ENCODE assay signal across 9 mouse cellular contexts in the genomic region with DNA sequence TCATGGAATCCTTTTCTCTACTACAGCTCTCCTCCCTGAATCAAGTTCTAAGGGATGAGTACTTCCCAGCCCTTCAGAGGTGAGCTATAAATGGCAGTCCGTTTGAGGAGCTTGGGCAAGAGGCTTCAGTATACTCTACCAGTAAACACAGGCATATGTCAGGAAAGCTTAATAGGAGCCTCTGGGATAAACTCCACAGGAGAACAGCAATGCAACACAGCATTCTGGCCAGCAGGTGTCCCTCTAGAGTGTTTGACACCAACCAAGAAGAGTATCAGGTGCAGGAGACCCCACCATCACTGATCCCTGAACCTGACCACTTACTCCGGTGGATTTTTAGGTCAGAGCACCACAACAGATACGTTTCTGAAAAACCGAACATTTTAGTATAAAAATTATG.
A peak's percentile ranks its signal among the peaks of the same experiment; 100 is the strongest.
DNase-seq lines count a peak whose midpoint lies in the region; ATAC-seq lines count a peak whose summit lies in the region.
"Had no signal": no experiment of that assay in that cellular context is flagged by ENCODE, and none has a peak within 500 bp of the region (broad histone marks: within the 10 kb centered on the region; RNA-seq: fewer than 3 reads in every experiment).

No protein-coding gene starts in this region.

- no peak overlapping the region for H3K4me3 ChIP-seq in liver, embryonic 11.5 days (ENCODE audit: low read depth, low read length)
- H3K4me3 ChIP-seq: lung, embryonic 15.5 days had no signal

- ATAC-seq in liver, embryonic 11.5 days (replicated peaks; ENCODE audit: low FRiP score), result no peak

- H3K36me3 ChIP-seq in liver, embryonic 11.5 days (ENCODE audit: control insufficient read depth, insufficient read depth, low read length), result no peaks in the 10 kb centered on the region
- H3K36me3 ChIP-seq: lung, embryonic 15.5 days had no signal

- H3K4me2 ChIP-seq in liver, embryonic 11.5 days, result no peak overlapping the region
- H3K4me2 ChIP-seq: lung, embryonic 15.5 days had no signal

- no peaks in the 10 kb centered on the region for H3K27me3 ChIP-seq in liver, embryonic 11.5 days (replicated peaks; ENCODE audit: control insufficient read depth, insufficient read depth, low read length)
- H3K27me3 ChIP-seq: lung, embryonic 15.5 days had no signal

- DNase-seq in cerebellum, adult 18-20 months, result peak; percentile 63
- DNase-seq in cerebellum, adult 11-12 months, result no peak
- peak; percentile 34 for DNase-seq in liver
- DNase-seq in liver, embryonic 11.5 days (ENCODE audit: low spot score), result no peak
- DNase-seq in c-Kit-positive CD71-positive TER-119-positive erythroid progenitor cells, embryonic 14.5 days (ENCODE audit: low spot score), result peak; percentile 28
- peak; percentile 74 for DNase-seq in kidney, postnatal 10 days
- peak; percentile 43 for DNase-seq in thymus, postnatal 14 days
- no peak for DNase-seq in layer of hippocampus, adult 9-10 months (ENCODE audit: low spot score)

- WGBS in liver, embryonic 11.5 days, result 55% methylated on average over 4 of the region's 4 CpGs

- H3K27ac ChIP-seq in liver, embryonic 11.5 days (ENCODE audit: low read depth, low read length), result no peak overlapping the region
- H3K27ac ChIP-seq: lung, embryonic 15.5 days had no signal

- H3K4me1 ChIP-seq in liver, embryonic 11.5 days (replicated peaks; ENCODE audit: control insufficient read depth, insufficient read depth, low read length), result 0 out of 2 replicates have a peak, but pooled peaks cover 2% of the 10 kb centered on the region

- H3K9ac ChIP-seq in liver, embryonic 11.5 days (ENCODE audit: low read depth, low read length), result no peak overlapping the region
- H3K9ac ChIP-seq: lung, embryonic 15.5 days had no signal

- no peaks in the 10 kb centered on the region for H3K9me3 ChIP-seq in liver, embryonic 11.5 days (ENCODE audit: control insufficient read depth, low read length)
- H3K9me3 ChIP-seq: lung, embryonic 15.5 days had no signal

Comparison
In these comparisons a context has a peak if more than half of its experiments do, and no peak if none do; other contexts are left out.
1. DNase-seq: peak in cerebellum, adult 18-20 months (2 of 2), liver (single experiment), c-Kit-positive CD71-positive TER-119-positive erythroid progenitor cells, embryonic 14.5 days (single experiment), kidney, postnatal 10 days (single experiment) and thymus, postnatal 14 days (single experiment); none in cerebellum, adult 11-12 months (single experiment), liver, embryonic 11.5 days (single experiment) and layer of hippocampus, adult 9-10 months (single experiment).